25 mouse cellular contexts compared by ENCODE assay signal in the genomic region with DNA sequence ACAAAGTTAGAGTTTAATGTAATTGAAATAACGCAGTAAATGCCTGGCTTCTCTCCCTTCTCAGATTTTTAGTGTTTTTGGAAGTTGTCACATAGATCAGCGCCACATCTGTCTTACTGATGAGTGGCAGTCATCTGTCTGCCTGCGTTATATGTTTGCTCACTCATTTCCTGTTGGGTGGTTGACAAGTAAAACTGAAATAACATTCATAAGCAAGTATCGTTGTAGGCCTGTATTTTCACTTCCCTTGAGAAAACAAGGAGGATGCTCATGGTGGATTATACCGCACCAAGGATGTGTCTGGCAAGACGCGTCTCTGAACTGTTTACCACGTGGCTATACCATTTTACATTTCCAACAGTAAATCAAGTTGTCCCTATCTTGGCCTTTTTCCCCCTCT. TPM values are rescaled to one million over a fixed set of nuclear protein-coding genes. Genes with fewer than 3 reads are reported as not detected.
DNase-seq lines count a peak whose midpoint lies in the region; ATAC-seq and TF ChIP-seq lines count a peak whose summit lies in the region.
"Had no signal": no experiment of that assay in that cellular context is flagged by ENCODE, and none has a peak within 500 bp of the region (broad histone marks: within the 10 kb centered on the region; RNA-seq: fewer than 3 reads in every experiment).

No protein-coding gene starts in this region.

- 41% methylated on average over 8 of the region's 8 CpGs for WGBS in thymus, adult 2 months
- WGBS in midbrain, embryonic 11.5 days = 86% methylated on average over 8 of the region's 8 CpGs
- 91% methylated on average over 8 of the region's 8 CpGs for WGBS in midbrain, embryonic 14.5 days

- H3K9me3 ChIP-seq in midbrain, embryonic 11.5 days (ENCODE audit: control insufficient read depth, low read length) = no peaks in the 10 kb centered on the region
- no peaks in the 10 kb centered on the region for H3K9me3 ChIP-seq in midbrain, embryonic 14.5 days (ENCODE audit: control insufficient read depth, low read length)
- H3K9me3 ChIP-seq: neural tube, embryonic 15.5 days had no signal

- H3K4me1 ChIP-seq in thymus, adult 2 months (replicated peaks; ENCODE audit: control insufficient read depth, insufficient read depth, low read length) = peaks cover 5% of the 10 kb centered on the region; the same call in 1 of the 2 replicates
- H3K4me1 ChIP-seq in midbrain, embryonic 11.5 days (ENCODE audit: control insufficient read depth, insufficient read depth, low read length) = no peaks in the 10 kb centered on the region
- no peaks in the 10 kb centered on the region for H3K4me1 ChIP-seq in midbrain, embryonic 14.5 days (ENCODE audit: control insufficient read depth, insufficient read depth, low read length)
- H3K4me1 ChIP-seq: heart, embryonic 12.5 days; liver, embryonic 13.5 days; midbrain, embryonic 13.5 days; neural tube, embryonic 15.5 days had no signal

- H3K9ac ChIP-seq in midbrain, embryonic 11.5 days (ENCODE audit: low read length) = no peak overlapping the region
- no peak overlapping the region for H3K9ac ChIP-seq in midbrain, embryonic 14.5 days (replicated peaks; ENCODE audit: low read length)
- H3K9ac ChIP-seq: heart, embryonic 12.5 days; liver, embryonic 13.5 days; lung, embryonic 14.5 days; midbrain, embryonic 13.5 days; neural tube, embryonic 15.5 days had no signal

- H3K4me2 ChIP-seq in midbrain, embryonic 11.5 days = no peak overlapping the region
- no peak overlapping the region for H3K4me2 ChIP-seq in midbrain, embryonic 14.5 days (ENCODE audit: low read length)
- H3K4me2 ChIP-seq: heart, embryonic 12.5 days; liver, embryonic 13.5 days; lung, embryonic 14.5 days; midbrain, embryonic 13.5 days; neural tube, embryonic 15.5 days had no signal

- no peaks in the 10 kb centered on the region for H3K27me3 ChIP-seq in thymus, adult 2 months (ENCODE audit: control insufficient read depth, insufficient read depth, low read length)
- no peaks in the 10 kb centered on the region for H3K27me3 ChIP-seq in splenic B cell, adult 2 months (ENCODE audit: control insufficient read depth, insufficient read depth, low read length, poor library complexity, severe bottlenecking)
- H3K27me3 ChIP-seq in midbrain, embryonic 11.5 days (ENCODE audit: control insufficient read depth, insufficient read depth, low read length) = no peaks in the 10 kb centered on the region
- H3K27me3 ChIP-seq in midbrain, embryonic 14.5 days (ENCODE audit: control insufficient read depth, insufficient read depth, low read length) = no peaks in the 10 kb centered on the region
- H3K27me3 ChIP-seq: heart, embryonic 12.5 days; liver, embryonic 13.5 days; midbrain, embryonic 13.5 days; neural tube, embryonic 15.5 days had no signal

- no peaks in the 10 kb centered on the region for H3K36me3 ChIP-seq in thymus, adult 2 months (ENCODE audit: control insufficient read depth, insufficient read depth, low read length)
- H3K36me3 ChIP-seq in splenic B cell, adult 2 months (ENCODE audit: control insufficient read depth, insufficient read depth, low read length, poor library complexity, severe bottlenecking) = no peaks in the 10 kb centered on the region
- H3K36me3 ChIP-seq in midbrain, embryonic 11.5 days (ENCODE audit: control insufficient read depth, insufficient read depth, low read length) = no peaks in the 10 kb centered on the region
- no peaks in the 10 kb centered on the region for H3K36me3 ChIP-seq in midbrain, embryonic 14.5 days (ENCODE audit: control insufficient read depth, insufficient read depth, low read length)
- H3K36me3 ChIP-seq: heart, embryonic 12.5 days; liver, embryonic 13.5 days; midbrain, embryonic 13.5 days; neural tube, embryonic 15.5 days had no signal

- no peak overlapping the region for H3K27ac ChIP-seq in thymus, adult 2 months (ENCODE audit: control insufficient read depth, insufficient read depth, low read length)
- H3K27ac ChIP-seq in midbrain, embryonic 11.5 days (ENCODE audit: low read depth, low read length) = no peak overlapping the region
- no peak overlapping the region for H3K27ac ChIP-seq in midbrain, embryonic 14.5 days (replicated peaks; ENCODE audit: low read depth, low read length)
- H3K27ac ChIP-seq: hindbrain, postnatal 0 days; left cerebral cortex, adult 2 months; liver, embryonic 13.5 days; midbrain, embryonic 13.5 days; neural tube, embryonic 15.5 days had no signal

- DNase-seq in thymus, postnatal 0 days (ENCODE audit: low spot score) = peak; percentile 47
- DNase-seq in thymus, adult 2 months = no peak
- peak; percentile 60 for DNase-seq in splenic B cell, adult 2 months (ENCODE audit: low read depth, low spot score)
- DNase-seq in cerebellum, postnatal 25 days = no peak
- DNase-seq in midbrain, embryonic 11.5 days (ENCODE audit: low spot score, missing footprints) = no peak
- DNase-seq in midbrain, embryonic 14.5 days = no peak
- DNase-seq: cerebellum, adult 11 months; cerebellum, postnatal 10 days; gastrocnemius, postnatal 10 days; heart, adult 18-20 months; heart, postnatal 10 days; kidney, adult 11 months; layer of hippocampus, adult 9-11 months; liver, embryonic 13.5 days; lung, embryonic 14.5 days; thymus, adult 18-20 months had no signal

- TF ChIP-seq POLR2A in thymus, adult 2 months (IDR thresholded peaks at IDR 0.05; ENCODE audit: control insufficient read depth, extremely low read depth, insufficient read depth, low read length, poor library complexity) = no peak

- H3K4me3 ChIP-seq in thymus, adult 2 months (ENCODE audit: control insufficient read depth, insufficient read depth, low read length) = no peak overlapping the region
- no peak overlapping the region for H3K4me3 ChIP-seq in midbrain, embryonic 11.5 days (ENCODE audit: low read depth, low read length)
- H3K4me3 ChIP-seq in midbrain, embryonic 14.5 days (replicated peaks; ENCODE audit: low read depth, low read length) = no peak overlapping the region
- H3K4me3 ChIP-seq: heart, embryonic 12.5 days; left cerebral cortex, adult 2 months; liver, embryonic 13.5 days; midbrain, embryonic 13.5 days; myocyte; neural tube, embryonic 15.5 days had no signal

- TF ChIP-seq CTCF in thymus, adult 2 months (IDR thresholded peaks at IDR 0.05; ENCODE audit: borderline replicate concordance, control insufficient read depth, extremely low read depth, insufficient read depth, low read length, poor library complexity) = no peak

- ATAC-seq in common myeloid progenitor, adult 5-6 weeks (replicated peaks; ENCODE audit: low read depth, poor library complexity, severe bottlenecking) = peak; percentile 58
- ATAC-seq in megakaryocyte progenitor cell, adult 5-6 weeks (replicated peaks; ENCODE audit: poor library complexity) = peak; percentile 43
- no peak for ATAC-seq in midbrain, embryonic 11.5 days (ENCODE audit: low FRiP score)
- ATAC-seq in midbrain, embryonic 14.5 days (ENCODE audit: low FRiP score, low TSS enrichment) = no peak
- ATAC-seq: forebrain, embryonic 14.5 days; hindbrain, postnatal 0 days; midbrain, embryonic 13.5 days had no signal

RNA-seq across cellular contexts. Expression of gene Fam208a, which starts 15.9 kb away (rescaled TPM):
- 11.1 and 16.7 TPM in 2 replicates for polyA plus RNA-seq in thymus, postnatal 0 days (2015; fragmentation: Nextera tagmentation; extraction: Ambion mirVana)
- polyA plus RNA-seq in thymus, adult 2 months (2012; rRNA removed) = 8.9 and 11.5 TPM in 2 replicates
- total RNA-seq in common myeloid progenitor, adult 5-6 weeks (2017) = 36.1 and 37.9 TPM in 2 replicates
- total RNA-seq in megakaryocyte progenitor cell, adult 5-6 weeks (2015) = 25.4 and 33.9 TPM in 2 replicates
- 22.8 and 31.9 TPM in 2 replicates for total RNA-seq in megakaryocyte progenitor cell, adult 5-6 weeks (2017)
- 10.5 and 13.8 TPM in 2 replicates for polyA plus RNA-seq in midbrain, embryonic 11.5 days (2014; fragmentation: Nextera tagmentation; extraction: Ambion mirVana)
- 19.1 TPM in 2 replicates for polyA plus RNA-seq in midbrain, embryonic 14.5 days (2014; fragmentation: Nextera tagmentation; extraction: Ambion mirVana)

Comparison
In these comparisons a context has a peak if more than half of its experiments do, and no peak if none do; other contexts are left out.
1. DNase-seq: peak in thymus, postnatal 0 days (single experiment) and splenic B cell, adult 2 months (single experiment); none in thymus, adult 2 months (single experiment), cerebellum, postnatal 25 days (0 of 2), midbrain, embryonic 11.5 days (single experiment) and midbrain, embryonic 14.5 days (single experiment).
2. ATAC-seq: peak in common myeloid progenitor, adult 5-6 weeks (single experiment) and megakaryocyte progenitor cell, adult 5-6 weeks (single experiment); none in midbrain, embryonic 11.5 days (single experiment) and midbrain, embryonic 14.5 days (single experiment).